Mouse (Mus musculus): ENCODE measurements around the gene Gm16405. TPM values are rescaled to one million over a fixed set of nuclear protein-coding genes. Genes with fewer than 3 reads are reported as not detected.
"Not testable (repeated sequence)": the region's sequence is repeated elsewhere in the genome, so short reads cannot be mapped to it uniquely, and the experiment has no call there.

Gene Gm16405
- polyA plus RNA-seq (2015; fragmentation: Nextera tagmentation; extraction: Ambion mirVana) = not detected in 2 replicates

- not testable (repeated sequence) for H3K4me1 ChIP-seq (ENCODE audit: insufficient read depth); H3K4me3 ChIP-seq (ENCODE audit: low read depth, low read length); ATAC-seq; H3K4me2 ChIP-seq (ENCODE audit: low read depth, low read length); H3K27ac ChIP-seq (ENCODE audit: low read depth); H3K36me3 ChIP-seq (replicated peaks; ENCODE audit: insufficient read depth, low read length); H3K27me3 ChIP-seq (ENCODE audit: insufficient read depth, low read length); DNase-seq; H3K9ac ChIP-seq (replicated peaks); H3K9me3 ChIP-seq (ENCODE audit: low read length)
- no CpG with 5 or more reads among the region's 7 CpGs for WGBS (ENCODE audit: insufficient replicate concordance)
Observed at GRCm38 (mm10) chrX:54530908-54531307, at the start of gene Gm16405. Gm16405 (plus strand) TSS chrX:54531208.

Other genes with a start within 250 kb of the Gm16405 start
- not detected in 2 replicates for gene Gm16430, start 91.0 kb downstream of the Gm16405 start, polyA plus RNA-seq (2015; fragmentation: Nextera tagmentation; extraction: Ambion mirVana)

Measured in liver, postnatal 0 days (tissue).